Mouse (Mus musculus): Measurements from ENCODE around the gene Krt80.

Krt80 gene

DNA sequence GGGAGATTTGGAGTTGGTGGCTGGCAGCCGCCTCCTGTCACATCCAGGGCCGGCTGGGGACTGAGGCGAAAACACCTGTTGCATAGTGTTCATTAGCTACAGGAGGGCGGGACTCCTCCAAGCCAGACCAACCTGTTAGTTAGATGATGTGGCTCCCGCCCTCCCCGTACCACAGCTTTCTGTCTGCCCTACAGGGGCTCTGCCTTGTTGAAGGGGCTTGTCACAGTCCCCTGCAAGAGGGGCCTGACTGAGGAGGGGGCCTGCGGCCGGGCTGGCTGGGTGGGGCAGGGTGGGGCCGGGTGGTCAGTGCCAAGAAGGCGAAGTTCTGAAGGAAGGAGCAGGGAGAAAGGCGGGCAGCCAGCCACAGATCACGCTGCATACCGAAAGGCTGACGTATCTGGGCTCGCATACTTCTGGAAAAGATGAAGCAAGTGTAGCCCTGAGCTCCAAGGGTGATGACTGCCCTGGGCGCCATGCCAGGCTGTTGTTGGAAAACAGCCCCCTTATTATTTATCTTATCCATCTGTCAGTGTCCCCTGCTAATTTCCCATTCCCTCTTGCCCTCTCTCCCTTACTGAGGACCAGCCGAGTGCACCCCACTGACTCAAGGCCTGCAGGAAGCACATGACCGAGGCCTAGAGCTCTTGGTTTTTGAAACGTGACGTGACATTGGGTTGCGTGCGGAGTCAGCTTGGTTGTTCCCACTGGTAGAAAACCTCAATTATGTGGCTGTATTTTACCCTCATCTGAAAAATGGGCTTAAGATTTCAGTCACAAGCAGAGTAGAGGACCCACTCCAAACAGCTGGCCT lies at the start of gene Krt80:
TSS of gene Krt80 (minus strand) at position 62 of the 811 bp plus-strand sequence.
- DNase-seq (ENCODE audit: low read depth, low spot score): no peak

DNA sequence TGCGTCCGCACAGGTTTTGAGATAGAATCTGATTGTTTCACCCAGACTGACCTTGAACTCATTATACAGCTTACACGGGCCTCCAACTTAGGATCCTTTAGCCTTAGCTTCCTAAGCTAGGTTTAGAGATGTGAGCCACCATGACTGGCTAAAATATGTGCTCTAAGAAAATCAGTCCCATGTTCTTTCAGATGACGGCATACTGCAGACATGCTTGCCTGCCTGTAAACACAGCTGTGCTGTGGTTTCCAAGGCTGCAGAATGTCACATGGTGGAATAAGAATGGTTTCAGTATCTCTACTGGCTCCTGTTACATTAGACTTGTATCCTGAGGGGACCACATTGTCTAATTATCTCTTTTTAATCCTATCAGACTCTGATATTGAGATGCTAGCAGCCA lies 49.0 kb upstream of the Krt80 start:
- no peak for DNase-seq (ENCODE audit: low read depth, low spot score)

GRCm38 (mm10) chr15:101414807-101415565 lies 45.0 kb upstream of the Krt80 start:
- no peak for DNase-seq (ENCODE audit: low read depth, low spot score)

DNA sequence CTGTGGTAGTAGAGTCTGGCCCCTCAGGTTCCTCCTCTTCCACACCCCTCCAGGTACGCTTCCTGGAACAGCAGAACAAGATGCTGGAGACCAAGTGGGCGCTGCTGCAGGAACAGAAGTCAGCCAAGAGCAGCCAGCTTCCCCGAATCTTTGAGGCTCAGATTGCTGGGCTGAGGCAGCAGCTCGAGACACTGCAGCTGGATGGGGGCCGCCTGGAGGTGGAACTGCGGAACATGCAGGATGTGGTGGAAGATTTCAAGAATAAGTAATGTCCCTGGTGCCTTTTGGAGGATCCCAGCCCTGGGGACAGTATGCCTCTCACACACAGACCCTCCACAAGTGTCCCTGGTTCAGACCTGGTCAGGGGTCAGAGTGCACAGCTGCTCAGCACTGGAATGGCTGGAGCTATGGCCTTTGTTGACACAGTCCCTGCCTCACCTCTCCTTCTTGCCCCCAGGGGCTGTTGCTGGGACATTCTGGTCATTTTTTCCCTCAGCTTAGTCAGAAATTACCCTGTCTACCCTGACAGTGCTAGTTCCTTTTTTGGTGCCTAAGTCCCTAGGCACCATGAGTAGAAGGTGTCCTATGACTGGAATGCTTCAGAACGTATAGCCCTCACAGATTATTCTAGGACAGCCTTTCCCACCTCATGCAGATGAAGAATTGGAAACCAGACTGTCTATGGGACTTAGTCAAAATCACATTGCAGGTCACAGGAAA lies 44.1 kb upstream of the Krt80 start:
- no peak for DNase-seq (ENCODE audit: low read depth, low spot score)

GRCm38 (mm10) chr15:101412188-101412587 lies 42.2 kb upstream of the Krt80 start:
- no peak for DNase-seq (ENCODE audit: low read depth, low spot score)

GRCm38 (mm10) chr15:101410775-101411174 lies 40.8 kb upstream of the Krt80 start, which contains the start of gene Krt7:
Gene Krt7 (plus strand): TSS chr15:101411043.
- DNase-seq (ENCODE audit: low read depth, low spot score): no peak

DNA sequence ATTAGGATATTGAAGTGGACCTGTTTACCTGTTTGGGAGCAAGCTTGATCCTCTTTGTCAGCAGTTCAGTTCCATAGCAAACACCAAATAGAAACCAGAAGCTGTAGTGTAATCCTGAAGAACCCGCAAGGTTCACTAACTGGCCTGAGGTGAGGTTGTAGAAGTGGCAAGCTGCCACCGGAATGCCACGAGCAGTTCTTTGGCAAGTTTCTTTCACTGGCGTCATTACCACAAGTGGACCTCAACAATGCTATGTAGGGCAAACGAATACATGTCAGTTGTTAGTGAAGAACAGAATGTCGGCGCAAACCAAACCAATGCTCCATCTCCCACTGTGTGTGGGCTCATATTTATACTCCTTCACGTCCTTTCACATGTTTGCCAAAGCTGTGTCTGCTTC lies 28.3 kb upstream of the Krt80 start:
- DNase-seq (ENCODE audit: low read depth, low spot score): no peak

- DNase-seq (ENCODE audit: low read depth, low spot score): no peak
Measured at GRCm38 (mm10) chr15:101397683-101398082, 27.7 kb upstream of the Krt80 start.

GRCm38 (mm10) chr15:101396921-101397320 lies 27.0 kb upstream of the Krt80 start:
- no peak for DNase-seq (ENCODE audit: low read depth, low spot score)

GRCm38 (mm10) chr15:101396466-101396865 lies 26.5 kb upstream of the Krt80 start:
- DNase-seq (ENCODE audit: low read depth, low spot score): no peak

- DNase-seq (ENCODE audit: low read depth, low spot score): no peak
Measured at GRCm38 (mm10) chr15:101394908-101395307, 24.9 kb upstream of the Krt80 start.

GRCm38 (mm10) chr15:101392251-101392650 lies 22.3 kb upstream of the Krt80 start:
- DNase-seq (ENCODE audit: low read depth, low spot score): no peak

- no peak for DNase-seq (ENCODE audit: low read depth, low spot score)
Measured at GRCm38 (mm10) chr15:101390203-101390602, 20.2 kb upstream of the Krt80 start.

GRCm38 (mm10) chr15:101388034-101388541 lies 18.1 kb upstream of the Krt80 start:
- DNase-seq (ENCODE audit: low read depth, low spot score): no peak

- no peak for DNase-seq (ENCODE audit: low read depth, low spot score)
Measured at GRCm38 (mm10) chr15:101387176-101387575, 17.2 kb upstream of the Krt80 start.

DNA sequence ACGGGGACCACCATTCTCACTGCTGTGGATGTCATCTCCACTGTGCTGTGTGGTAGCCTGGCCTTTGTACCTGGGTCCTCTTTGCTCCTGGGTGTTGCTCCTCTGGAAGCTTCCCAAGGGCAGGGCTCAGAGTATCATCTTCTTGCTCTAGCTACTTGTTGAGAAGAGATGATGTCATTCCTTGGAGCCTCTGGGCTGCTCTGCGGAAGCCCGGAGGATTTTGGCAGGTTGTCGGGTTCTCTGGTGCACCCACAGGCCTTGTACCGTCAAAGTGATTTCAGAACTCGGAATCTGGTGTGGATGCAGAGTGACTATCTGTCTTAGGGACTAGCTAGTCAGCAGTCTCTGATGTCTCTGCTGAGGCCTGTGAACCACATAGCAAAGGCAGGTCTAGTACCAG lies 15.1 kb upstream of the Krt80 start:
- DNase-seq (ENCODE audit: low read depth, low spot score): no peak

DNA sequence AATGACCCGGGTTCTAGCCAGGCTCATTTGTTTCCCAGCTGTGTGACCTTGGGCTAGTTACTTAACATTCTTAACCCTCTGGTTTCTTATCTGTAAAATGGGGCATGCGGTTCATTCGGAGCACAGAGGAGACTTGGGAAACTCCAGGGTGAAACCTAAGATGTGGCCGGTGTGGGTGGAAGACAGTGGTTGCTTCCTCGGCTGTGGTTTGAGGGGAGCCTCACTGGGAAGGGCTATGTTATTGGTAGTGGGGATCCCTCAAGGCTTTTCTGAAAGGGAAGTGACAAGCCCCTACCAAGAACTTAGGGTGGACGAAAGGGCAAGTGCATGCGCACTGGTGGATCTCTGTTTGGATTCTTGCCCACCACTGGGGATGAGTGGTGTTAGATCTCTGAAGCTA lies 14.6 kb upstream of the Krt80 start:
- DNase-seq (ENCODE audit: low read depth, low spot score): no peak

DNA sequence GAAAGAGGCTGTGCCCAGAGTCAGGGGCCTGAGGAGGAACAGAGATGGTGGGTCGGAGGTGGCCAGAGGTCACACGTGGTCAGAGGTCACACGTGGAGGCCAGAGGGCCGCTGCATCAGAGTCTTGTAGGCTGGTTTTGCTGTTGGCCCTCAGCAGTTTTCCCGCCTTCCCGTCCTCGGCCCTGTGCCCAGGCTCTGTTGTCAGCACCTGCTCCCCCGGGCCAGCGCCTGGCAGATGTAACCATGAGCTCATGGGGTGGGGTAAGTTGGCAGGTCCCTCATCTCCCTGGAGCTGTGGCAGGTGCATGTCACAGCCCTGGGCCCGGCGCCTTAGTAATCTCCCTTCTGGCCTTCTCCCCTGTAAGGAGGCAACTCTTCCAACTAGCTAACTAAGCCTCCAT lies 12.8 kb upstream of the Krt80 start:
- DNase-seq (ENCODE audit: low read depth, low spot score): no peak

- DNase-seq (ENCODE audit: low read depth, low spot score): no peak
Measured at GRCm38 (mm10) chr15:101381758-101382157, 11.8 kb upstream of the Krt80 start.

- no peak for DNase-seq (ENCODE audit: low read depth, low spot score)
Measured at GRCm38 (mm10) chr15:101378646-101379045, 8.7 kb upstream of the Krt80 start.

DNA sequence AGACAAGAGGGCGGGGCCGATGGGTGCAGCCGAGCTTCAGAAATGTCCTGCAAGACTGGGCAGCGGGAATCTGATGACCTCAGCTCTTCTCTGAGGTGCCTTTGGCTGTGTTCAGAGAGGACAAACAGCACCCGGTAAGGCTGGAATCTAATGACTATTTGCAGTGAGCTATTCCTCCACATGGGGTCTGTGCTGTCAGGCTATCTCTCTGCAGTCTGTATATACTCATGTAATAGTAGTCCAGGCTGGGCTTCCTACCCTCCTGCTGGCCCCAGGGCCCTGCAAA lies 6.8 kb upstream of the Krt80 start:
- no peak for DNase-seq (ENCODE audit: low read depth, low spot score)
